Mouse (Mus musculus): ENCODE results near the gene Bicc1. TPM values are rescaled to one million over a fixed set of nuclear protein-coding genes. Genes with fewer than 3 reads are reported as not detected.

Gene Bicc1
- total RNA-seq, 1 experiment, result 1.8 TPM

DNA sequence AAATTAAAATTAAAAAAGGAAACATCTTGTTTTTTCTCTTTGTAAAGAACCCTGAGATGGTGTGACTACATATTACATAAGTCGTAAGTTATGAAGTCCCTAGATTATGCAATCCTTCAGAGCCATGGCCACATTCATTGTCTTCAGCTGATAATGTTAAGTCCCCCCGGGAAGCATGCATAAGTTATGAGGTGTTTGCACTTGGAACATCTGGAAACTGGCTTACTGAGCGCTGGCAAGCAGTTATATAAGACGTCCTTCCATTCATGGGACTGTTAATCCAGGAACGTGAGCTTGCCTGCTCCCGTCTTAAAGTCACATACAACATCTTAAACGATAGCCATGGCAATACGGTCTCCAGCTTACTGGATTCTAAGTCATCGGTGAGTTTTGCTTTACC, 151.5 kb downstream of the Bicc1 start:
- Histone ChIP-seq H3K9me3 (ENCODE audit: control insufficient read depth, insufficient read depth, low read depth, low read length) (no peaks in the 10 kb centered on the region), H3K36me3 (ENCODE audit: control insufficient read depth, insufficient read depth, low read length, poor library complexity, severe bottlenecking) (no peaks in the 10 kb centered on the region), H3K4me3 (ENCODE audit: insufficient read depth in 1 of 2, low read depth in 1 of 2, low read length in 2 of 2, poor library complexity in 1 of 2, severe bottlenecking in 1 of 2) (no peak overlapping the region), H3K27ac (ENCODE audit: insufficient read depth, low read depth, low read length, poor library complexity, severe bottlenecking) (no peak overlapping the region), H3K9ac (ENCODE audit: insufficient read depth, low read depth, low read length, poor library complexity, severe bottlenecking) (no peak overlapping the region), H3K4me1 (ENCODE audit: control insufficient read depth in 2 of 2, insufficient read depth in 2 of 2, low read length in 2 of 2, poor library complexity in 1 of 2) (no peaks in the 10 kb centered on the region)
- no peak for TF ChIP-seq ZC3H11A (IDR thresholded peaks at IDR 0.05; ENCODE audit: borderline replicate concordance, low read depth, low read length)
- no peak for TF ChIP-seq HCFC1 (IDR thresholded peaks at IDR 0.05; ENCODE audit: borderline replicate concordance, insufficient read depth, low read length)
- DNase-seq (ENCODE audit: low read depth, low spot score), result no peak
- in situ Hi-C loops (cut with MboI; ENCODE audit: low sequenced_read_pairs in 2 of 2, unreplicated experiment in 2 of 2), result no loop called here

DNA sequence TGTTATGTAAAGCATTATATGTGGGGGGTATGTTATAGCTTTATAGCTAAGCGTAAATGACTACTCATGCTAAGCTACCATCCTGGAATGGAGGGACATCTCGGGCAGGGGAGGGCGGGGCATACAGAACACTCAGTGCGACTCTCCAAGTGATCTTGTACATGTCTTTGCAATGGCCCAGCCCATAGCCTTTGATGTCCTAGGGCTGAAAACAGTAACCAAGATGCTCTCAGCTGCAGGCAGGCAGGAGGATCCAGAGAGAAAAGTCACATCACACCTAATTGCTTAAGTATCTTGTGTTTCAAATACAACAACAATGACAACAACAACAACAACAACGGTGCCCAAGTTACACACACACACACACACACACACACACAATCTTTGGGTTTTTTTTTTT, 152.0 kb downstream of the Bicc1 start:
- H3K4me3 ChIP-seq (ENCODE audit: insufficient read depth in 1 of 2, low read depth in 1 of 2, low read length in 2 of 2, poor library complexity in 1 of 2, severe bottlenecking in 1 of 2), result no peak overlapping the region
- DNase-seq (ENCODE audit: low read depth, low spot score), result no peak
- H3K4me1 ChIP-seq (ENCODE audit: control insufficient read depth in 2 of 2, insufficient read depth in 2 of 2, low read length in 2 of 2, poor library complexity in 1 of 2), result no peaks in the 10 kb centered on the region
- H3K9me3 ChIP-seq (ENCODE audit: control insufficient read depth, insufficient read depth, low read depth, low read length), result no peaks in the 10 kb centered on the region
- H3K9ac ChIP-seq (ENCODE audit: insufficient read depth, low read depth, low read length, poor library complexity, severe bottlenecking), result no peak overlapping the region
- in situ Hi-C loops (cut with MboI; ENCODE audit: low sequenced_read_pairs in 2 of 2, unreplicated experiment in 2 of 2), result no loop called here
- TF ChIP-seq CHD2 (IDR thresholded peaks at IDR 0.05; ENCODE audit: low read depth, low read length) (no peak), ZNF384 (IDR thresholded peaks at IDR 0.05; ENCODE audit: low read depth, low read length) (no peak), ZC3H11A (IDR thresholded peaks at IDR 0.05; ENCODE audit: borderline replicate concordance, low read depth, low read length) (no peak), HCFC1 (IDR thresholded peaks at IDR 0.05; ENCODE audit: borderline replicate concordance, insufficient read depth, low read length) (no peak)
- H3K36me3 ChIP-seq (ENCODE audit: control insufficient read depth, insufficient read depth, low read length, poor library complexity, severe bottlenecking), result no peaks in the 10 kb centered on the region
- H3K27ac ChIP-seq (ENCODE audit: insufficient read depth, low read depth, low read length, poor library complexity, severe bottlenecking), result no peak overlapping the region

DNA sequence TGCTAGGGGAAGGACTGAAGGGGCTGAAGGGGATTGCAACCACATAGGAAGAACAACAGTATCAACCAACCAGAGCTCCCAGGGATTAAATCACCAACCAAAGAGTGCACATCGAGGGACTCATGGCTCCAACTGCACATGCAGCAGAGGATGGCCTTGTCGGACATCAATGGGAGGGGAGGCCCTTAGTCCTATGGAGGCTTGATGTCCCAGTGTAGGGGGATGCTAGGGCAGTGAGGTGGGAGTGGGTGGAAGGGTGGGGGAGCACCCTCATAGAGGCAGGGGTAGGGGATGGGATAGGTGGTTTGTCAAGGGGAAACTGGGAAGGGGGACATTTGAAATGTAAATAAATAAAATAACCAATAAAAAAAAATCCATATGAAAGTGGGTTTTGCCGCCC, 152.5 kb downstream of the Bicc1 start:
- TF ChIP-seq ZC3H11A (IDR thresholded peaks at IDR 0.05; ENCODE audit: borderline replicate concordance, low read depth, low read length) (no peak), ZNF384 (IDR thresholded peaks at IDR 0.05; ENCODE audit: low read depth, low read length) (no peak), CHD2 (IDR thresholded peaks at IDR 0.05; ENCODE audit: low read depth, low read length) (no peak), MAFK (IDR thresholded peaks at IDR 0.05; ENCODE audit: insufficient read depth, low read depth, low read length) (no peak), HCFC1 (IDR thresholded peaks at IDR 0.05; ENCODE audit: borderline replicate concordance, insufficient read depth, low read length) (no peak)
- Histone ChIP-seq H3K4me1 (ENCODE audit: control insufficient read depth in 2 of 2, insufficient read depth in 2 of 2, low read length in 2 of 2, poor library complexity in 1 of 2) (no peaks in the 10 kb centered on the region), H3K36me3 (ENCODE audit: control insufficient read depth, insufficient read depth, low read length, poor library complexity, severe bottlenecking) (no peaks in the 10 kb centered on the region), H3K4me3 (ENCODE audit: insufficient read depth in 1 of 2, low read depth in 1 of 2, low read length in 2 of 2, poor library complexity in 1 of 2, severe bottlenecking in 1 of 2) (no peak overlapping the region), H3K9me3 (ENCODE audit: control insufficient read depth, insufficient read depth, low read depth, low read length) (no peaks in the 10 kb centered on the region), H3K27ac (ENCODE audit: insufficient read depth, low read depth, low read length, poor library complexity, severe bottlenecking) (no peak overlapping the region), H3K9ac (ENCODE audit: insufficient read depth, low read depth, low read length, poor library complexity, severe bottlenecking) (no peak overlapping the region)
- DNase-seq (ENCODE audit: low read depth, low spot score), result no peak
- in situ Hi-C loops (cut with MboI; ENCODE audit: low sequenced_read_pairs in 2 of 2, unreplicated experiment in 2 of 2), result no loop called here

DNA sequence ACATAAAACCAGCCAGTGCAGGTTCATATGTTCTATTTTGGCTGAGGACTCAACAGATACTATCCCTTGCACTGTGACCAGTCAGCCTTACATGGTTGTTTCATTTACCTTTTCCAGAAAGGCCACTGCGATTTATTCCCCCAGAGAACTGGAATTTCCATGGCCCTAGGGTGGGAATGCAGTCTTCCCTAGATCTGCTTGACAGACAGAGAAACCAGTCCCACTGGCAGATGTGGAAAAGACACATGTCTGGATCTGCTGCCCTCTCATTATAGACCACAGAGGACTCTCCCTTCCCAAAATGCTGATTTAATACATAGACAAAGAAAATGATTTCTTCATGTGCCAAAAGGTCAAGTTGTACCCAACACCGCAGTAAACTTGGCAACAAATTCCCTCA, 156.6 kb downstream of the Bicc1 start:
- H3K4me1 ChIP-seq (ENCODE audit: control insufficient read depth in 2 of 2, insufficient read depth in 2 of 2, low read length in 2 of 2, poor library complexity in 1 of 2), result no peaks in the 10 kb centered on the region
- in situ Hi-C loops (cut with MboI; ENCODE audit: low sequenced_read_pairs in 2 of 2, unreplicated experiment in 2 of 2), result no loop called here
- H3K36me3 ChIP-seq (ENCODE audit: control insufficient read depth, insufficient read depth, low read length, poor library complexity, severe bottlenecking), result no peaks in the 10 kb centered on the region
- H3K27ac ChIP-seq (ENCODE audit: insufficient read depth, low read depth, low read length, poor library complexity, severe bottlenecking), result no peak overlapping the region
- no peak overlapping the region for H3K4me3 ChIP-seq (ENCODE audit: insufficient read depth in 1 of 2, low read depth in 1 of 2, low read length in 2 of 2, poor library complexity in 1 of 2, severe bottlenecking in 1 of 2)
- DNase-seq (ENCODE audit: low read depth, low spot score), result no peak
- H3K9ac ChIP-seq (ENCODE audit: insufficient read depth, low read depth, low read length, poor library complexity, severe bottlenecking), result no peak overlapping the region
- no peaks in the 10 kb centered on the region for H3K9me3 ChIP-seq (ENCODE audit: control insufficient read depth, insufficient read depth, low read depth, low read length)
- TF ChIP-seq MAFK (IDR thresholded peaks at IDR 0.05; ENCODE audit: insufficient read depth, low read depth, low read length) (no peak), CHD2 (IDR thresholded peaks at IDR 0.05; ENCODE audit: low read depth, low read length) (no peak), ZNF384 (IDR thresholded peaks at IDR 0.05; ENCODE audit: low read depth, low read length) (no peak), ZC3H11A (IDR thresholded peaks at IDR 0.05; ENCODE audit: borderline replicate concordance, low read depth, low read length) (no peak), HCFC1 (IDR thresholded peaks at IDR 0.05; ENCODE audit: borderline replicate concordance, insufficient read depth, low read length) (no peak)

DNA sequence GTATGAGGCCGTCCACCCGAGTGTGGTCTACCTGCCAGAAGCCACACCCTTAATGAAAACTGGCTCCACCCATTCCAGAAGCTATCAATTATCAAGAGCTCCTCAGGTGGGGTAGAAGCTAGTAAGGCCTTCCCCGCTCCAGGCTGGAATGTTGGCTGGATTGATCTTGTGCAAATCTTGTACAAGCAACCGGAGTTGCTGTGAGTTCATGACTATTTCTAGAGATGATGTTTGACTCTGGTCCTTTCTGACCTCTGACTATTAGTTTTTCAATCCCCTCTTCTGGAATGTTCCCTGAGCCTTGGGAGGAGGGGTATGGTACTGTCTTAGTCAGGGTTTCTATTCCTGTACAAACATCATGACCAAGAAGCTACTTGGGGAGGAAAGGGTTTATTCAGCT, 157.3 kb downstream of the Bicc1 start:
- Histone ChIP-seq H3K9ac (ENCODE audit: insufficient read depth, low read depth, low read length, poor library complexity, severe bottlenecking) (no peak overlapping the region), H3K9me3 (ENCODE audit: control insufficient read depth, insufficient read depth, low read depth, low read length) (no peaks in the 10 kb centered on the region), H3K4me3 (ENCODE audit: insufficient read depth in 1 of 2, low read depth in 1 of 2, low read length in 2 of 2, poor library complexity in 1 of 2, severe bottlenecking in 1 of 2) (no peak overlapping the region), H3K36me3 (ENCODE audit: control insufficient read depth, insufficient read depth, low read length, poor library complexity, severe bottlenecking) (no peaks in the 10 kb centered on the region), H3K27ac (ENCODE audit: insufficient read depth, low read depth, low read length, poor library complexity, severe bottlenecking) (no peak overlapping the region), H3K4me1 (ENCODE audit: control insufficient read depth in 2 of 2, insufficient read depth in 2 of 2, low read length in 2 of 2, poor library complexity in 1 of 2) (no peaks in the 10 kb centered on the region)
- DNase-seq (ENCODE audit: low read depth, low spot score), result no peak
- TF ChIP-seq MAFK (IDR thresholded peaks at IDR 0.05; ENCODE audit: insufficient read depth, low read depth, low read length), result no peak
- no peak for TF ChIP-seq HCFC1 (IDR thresholded peaks at IDR 0.05; ENCODE audit: borderline replicate concordance, insufficient read depth, low read length)
- TF ChIP-seq ZNF384 (IDR thresholded peaks at IDR 0.05; ENCODE audit: low read depth, low read length), result no peak
- TF ChIP-seq ZC3H11A (IDR thresholded peaks at IDR 0.05; ENCODE audit: borderline replicate concordance, low read depth, low read length), result no peak
- TF ChIP-seq CHD2 (IDR thresholded peaks at IDR 0.05; ENCODE audit: low read depth, low read length), result no peak
- in situ Hi-C loops (cut with MboI; ENCODE audit: low sequenced_read_pairs in 2 of 2, unreplicated experiment in 2 of 2), result no loop called here

Data from ES-E14 (cell line).